Mouse (Mus musculus): ENCODE results near the gene Hoxa9. TPM values are rescaled to one million over a fixed set of nuclear protein-coding genes. Genes with fewer than 3 reads are reported as not detected.

The Hoxa9 gene
- total RNA-seq, 2 experiments from 2014 or later: 3.9 to 6.8 TPM

DNA sequence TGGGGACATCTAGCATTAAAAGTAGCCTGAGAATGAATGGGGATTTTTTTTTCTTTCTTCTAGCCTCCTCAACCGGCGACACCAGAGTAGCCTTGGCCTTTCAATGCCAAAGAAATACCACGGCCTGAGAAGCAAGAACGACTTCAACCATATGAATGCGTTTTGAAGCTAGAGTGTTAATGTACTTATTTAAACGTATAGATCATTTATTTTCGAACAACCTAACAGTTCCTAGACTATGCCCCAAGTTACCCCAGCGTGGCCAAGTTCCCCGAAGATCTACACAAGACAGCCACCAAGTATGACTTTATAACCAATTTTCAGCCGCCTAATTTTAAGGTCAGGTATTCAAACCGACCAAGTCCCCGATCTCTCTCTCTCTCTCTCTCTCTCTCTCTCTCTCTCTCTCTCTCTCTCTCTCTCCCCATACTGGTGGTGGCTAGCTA, 10.0 kb downstream of the Hoxa9 start:
- intact Hi-C loops (cut with DNase I): loop anchor here (5.0 to 10.0 kb wide), 3 partner anchors 349 to 1416 kb away; partner anchors contain the start of gene Hnrnpa2b1
- DNase-seq: no peak

DNA sequence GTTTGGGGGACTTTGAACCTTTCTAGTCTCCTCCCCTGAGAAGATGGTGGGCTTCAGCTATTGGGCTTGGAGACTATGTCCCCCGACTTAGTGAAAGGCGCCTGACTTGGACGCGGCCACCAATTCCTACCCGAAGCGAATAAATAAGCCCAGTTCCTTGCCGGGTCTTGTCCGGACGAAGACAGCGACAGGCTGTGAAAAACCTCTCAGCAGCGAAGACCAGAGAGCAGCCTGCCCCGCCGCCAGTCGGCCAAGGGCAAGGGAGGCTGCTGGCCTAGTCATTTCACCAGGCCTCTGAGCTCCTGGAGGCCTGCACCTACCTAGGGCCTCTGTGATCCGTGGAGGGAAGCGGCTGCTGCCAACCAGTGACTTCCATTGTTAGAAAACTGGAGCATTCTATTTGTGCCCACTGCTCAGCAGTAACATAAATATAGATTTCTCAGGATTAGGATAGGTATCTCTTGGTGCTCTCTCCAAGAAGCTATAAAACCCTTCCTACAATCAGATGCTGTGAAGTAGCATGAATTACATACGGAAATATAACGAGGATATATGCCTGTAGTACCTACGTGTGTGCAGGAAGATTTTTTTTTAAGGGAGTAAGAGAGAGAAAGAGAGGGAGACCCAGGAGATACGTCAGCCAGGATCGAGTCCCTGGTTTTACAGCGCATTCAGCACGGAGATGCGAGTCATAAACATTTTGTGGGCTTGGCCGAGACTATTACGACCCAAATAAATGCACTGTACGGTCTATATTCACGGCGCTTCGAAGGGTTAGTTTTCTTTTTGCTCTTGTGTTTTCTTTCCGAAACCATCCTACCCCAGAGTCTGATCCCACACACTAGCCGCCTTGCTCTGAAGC, 10.7 kb downstream of the Hoxa9 start:
- intact Hi-C loops (cut with DNase I): loop anchor here (5.0 to 10.0 kb wide), 3 partner anchors 348 to 1415 kb away; partner anchors contain the start of gene Hnrnpa2b1
- no peak for DNase-seq

DNA sequence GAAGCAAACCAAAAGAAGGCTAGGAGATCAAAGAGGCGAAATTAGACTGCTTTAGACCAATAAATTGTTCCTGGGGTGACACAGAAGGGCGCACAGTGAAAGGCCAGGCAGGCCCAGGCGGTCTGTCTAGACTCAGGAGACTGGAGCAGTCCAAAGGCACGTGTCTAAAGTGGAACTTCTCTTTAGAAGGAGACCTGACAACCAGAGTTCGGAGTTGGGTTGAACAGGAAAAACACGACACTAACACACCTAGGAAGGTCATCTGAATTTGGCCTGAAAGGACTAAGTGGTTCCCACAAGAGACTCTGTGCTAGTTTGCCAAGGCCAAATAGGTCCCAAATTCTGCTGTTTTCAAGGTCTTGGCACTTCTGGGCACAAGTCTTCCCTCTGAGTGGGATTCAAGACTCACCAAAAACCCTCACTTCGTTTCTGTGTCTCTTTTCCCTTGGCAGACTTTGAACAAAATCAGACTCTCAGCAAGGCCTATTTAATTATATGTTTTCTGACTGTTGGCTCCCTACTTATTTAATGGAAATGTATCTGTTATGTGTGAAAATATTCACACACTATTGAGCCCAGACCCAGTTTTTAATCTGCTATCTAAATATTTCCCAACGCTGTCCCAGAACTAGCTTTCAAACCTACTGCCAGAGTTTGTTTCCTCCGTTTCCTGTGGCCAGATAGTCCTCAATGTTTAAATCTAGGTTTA, 11.5 kb downstream of the Hoxa9 start:
- intact Hi-C loops (cut with DNase I): loop anchor here (10.0 kb wide), 1 partner anchor 835 kb away; no protein-coding TSS in a partner anchor
- DNase-seq: no peak

DNA sequence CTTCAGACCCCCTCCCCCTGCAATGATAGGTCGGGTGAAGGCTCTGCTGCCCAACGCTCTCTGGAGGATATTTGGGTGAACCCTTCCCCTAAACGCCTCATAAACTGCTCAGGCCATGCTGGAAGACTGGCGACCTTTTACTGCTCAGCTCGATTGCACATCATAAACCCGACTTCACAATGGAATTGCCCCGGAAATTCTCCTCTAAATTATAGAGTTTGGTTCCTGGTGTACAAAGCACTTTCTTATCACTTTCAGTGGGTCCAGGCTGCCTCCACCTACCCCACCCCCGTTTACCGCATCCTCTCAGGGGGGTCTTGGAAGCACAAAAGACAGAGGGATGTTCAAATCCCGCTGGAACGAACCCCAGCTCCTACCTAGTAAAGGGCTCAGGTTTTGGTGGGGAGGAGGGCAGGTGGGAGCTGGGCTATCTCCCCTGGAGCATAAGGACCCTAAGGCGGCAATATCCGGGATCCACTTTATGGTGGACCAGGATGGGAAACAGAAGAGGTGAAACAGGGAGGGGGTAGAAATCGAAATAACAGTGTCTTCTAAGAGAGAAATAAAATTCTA, 12.2 kb downstream of the Hoxa9 start:
- DNase-seq: no peak
- intact Hi-C loops (cut with DNase I): loop anchor here (10.0 kb wide), 1 partner anchor 834 kb away; no protein-coding TSS in a partner anchor

DNA sequence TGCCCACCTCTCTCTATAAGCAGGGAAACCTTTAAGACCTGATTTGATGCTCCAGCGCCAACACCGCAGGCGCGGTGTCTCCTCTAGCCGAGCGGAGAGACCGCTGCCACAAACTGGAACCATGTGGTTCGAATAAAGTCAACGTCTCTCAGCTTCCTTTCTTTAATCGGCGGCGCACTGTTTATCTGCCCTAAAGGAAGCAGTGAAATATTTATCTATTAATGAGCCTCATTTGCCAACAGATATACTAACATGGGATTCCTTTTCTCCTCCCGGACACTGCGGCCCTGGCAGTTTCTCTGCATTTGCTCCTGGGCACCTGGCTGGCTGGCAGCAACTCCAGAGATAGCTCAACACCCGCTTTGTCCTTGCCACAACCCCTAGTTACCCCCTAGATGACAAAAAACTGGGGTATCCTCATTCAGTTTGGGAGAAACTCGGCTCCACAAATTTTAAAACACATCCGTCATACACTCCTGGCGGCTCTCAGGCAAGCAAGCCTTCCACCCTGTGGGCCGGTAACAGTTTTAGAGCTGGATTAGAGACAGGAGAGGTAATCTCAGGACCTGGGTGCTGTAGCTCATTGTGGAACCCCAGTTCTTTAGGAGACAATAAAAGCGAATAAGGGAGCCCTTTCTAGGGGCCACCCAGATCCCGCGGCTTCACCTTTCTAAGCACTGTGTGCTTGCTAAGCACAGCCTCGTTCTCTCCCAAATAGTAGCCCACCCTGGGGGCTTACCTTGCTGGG, 12.8 kb downstream of the Hoxa9 start:
- intact Hi-C loops (cut with DNase I): loop anchor here (10.0 kb wide), 1 partner anchor 833 kb away; no protein-coding TSS in a partner anchor

DNA sequence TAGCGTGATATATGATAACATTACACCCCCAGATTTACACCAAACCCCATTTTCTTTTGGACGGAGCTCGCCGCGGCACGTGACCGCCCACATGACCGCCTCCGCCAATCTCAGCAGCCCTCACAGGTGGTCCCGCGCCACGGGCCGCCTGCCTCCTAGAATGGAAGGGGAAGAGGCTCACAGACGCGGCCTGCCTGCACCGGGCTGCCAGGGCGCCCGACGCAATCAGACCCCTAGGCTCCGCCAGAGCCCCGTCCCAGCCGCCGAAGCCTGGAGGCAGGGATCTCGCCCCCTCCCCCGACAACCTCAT, 13.5 kb downstream of the Hoxa9 start:
- peak; percentile 74 to 77 for DNase-seq
- intact Hi-C loops (cut with DNase I): loop anchor here (10.0 kb wide), 1 partner anchor 833 kb away; no protein-coding TSS in a partner anchor

More for the DNA sequence above, 12.8 kb downstream of the Hoxa9 start:
- DNase-seq: no peak

DNA sequence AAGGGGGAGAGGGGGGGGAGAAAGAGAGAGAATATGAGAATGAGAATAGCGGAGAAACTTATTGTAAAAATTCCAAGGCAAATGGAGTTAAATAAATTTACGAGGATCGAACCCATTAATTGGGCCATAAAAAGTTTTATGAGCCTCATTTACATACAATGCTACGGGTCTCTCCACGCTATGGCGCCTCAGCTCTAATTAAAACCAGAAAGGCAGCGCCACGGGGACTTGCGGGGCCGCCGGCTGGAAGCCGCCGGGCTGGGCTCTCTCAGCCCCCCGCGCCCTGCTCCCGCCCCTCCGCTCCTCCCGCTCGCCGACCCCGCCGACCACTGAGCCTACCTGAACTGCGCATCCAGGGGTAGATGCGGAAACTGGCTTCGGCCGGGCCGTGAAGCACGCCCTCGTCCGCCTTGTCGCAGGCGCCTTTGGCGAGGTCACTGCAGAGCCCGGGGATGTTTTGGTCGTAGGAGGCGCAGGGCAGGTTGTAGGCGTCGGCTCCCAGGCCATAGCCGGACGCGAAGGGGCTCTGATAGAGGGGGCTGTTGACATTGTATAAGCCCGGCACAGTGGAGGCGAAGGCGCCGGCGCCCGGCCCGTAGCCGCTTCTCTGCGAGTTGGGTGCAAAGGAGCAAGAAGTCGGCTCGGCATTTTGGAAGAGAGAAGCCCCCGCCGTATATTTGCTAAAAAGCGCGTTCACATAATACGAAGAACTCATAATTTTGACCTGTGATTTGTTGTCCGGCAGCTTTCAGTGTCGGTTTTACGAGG, 14.0 kb downstream of the Hoxa9 start:
- DNase-seq: peak in 1 of 2 experiments; percentile 47
- intact Hi-C loops (cut with DNase I): loop anchor here (10.0 kb wide), 1 partner anchor 832 kb away; no protein-coding TSS in a partner anchor

DNA sequence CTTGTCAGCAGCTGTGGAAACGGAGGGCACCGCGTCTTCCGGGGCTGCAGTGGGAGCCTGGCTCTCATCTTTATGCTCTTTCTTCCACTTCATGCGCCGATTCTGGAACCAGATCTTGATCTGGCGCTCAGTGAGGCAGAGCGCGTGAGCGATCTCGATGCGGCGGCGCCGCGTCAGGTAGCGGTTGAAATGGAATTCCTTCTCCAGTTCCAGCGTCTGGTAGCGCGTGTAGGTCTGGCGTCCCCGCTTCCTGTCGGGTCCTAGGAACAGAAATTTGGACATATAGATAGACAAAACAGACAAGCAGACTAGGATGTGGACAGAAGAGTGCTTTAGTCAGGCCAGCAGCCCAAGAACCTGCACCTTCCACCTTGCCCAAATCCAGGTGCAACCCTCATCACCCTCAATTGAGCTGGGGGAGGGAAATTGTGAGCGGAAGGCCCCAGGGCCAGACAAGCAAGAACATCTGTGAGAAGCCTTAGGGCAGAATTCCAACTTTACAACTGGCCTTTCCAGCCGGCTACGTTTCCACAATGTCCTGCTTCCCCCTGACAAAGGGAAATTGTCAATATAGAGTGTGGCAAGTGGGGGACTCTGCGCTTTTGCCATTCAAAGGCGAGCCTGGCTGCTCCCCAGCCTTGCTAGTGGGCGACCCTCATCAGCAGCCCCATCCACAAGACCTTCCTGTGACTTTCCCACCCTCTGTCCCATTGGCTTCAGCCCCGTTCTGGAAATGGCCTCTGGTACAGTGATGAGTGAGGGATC, 14.9 kb downstream of the Hoxa9 start:
- intact Hi-C loops (cut with DNase I): loop anchor here (10.0 kb wide), 1 partner anchor 831 kb away; no protein-coding TSS in a partner anchor
- no peak for DNase-seq

DNA sequence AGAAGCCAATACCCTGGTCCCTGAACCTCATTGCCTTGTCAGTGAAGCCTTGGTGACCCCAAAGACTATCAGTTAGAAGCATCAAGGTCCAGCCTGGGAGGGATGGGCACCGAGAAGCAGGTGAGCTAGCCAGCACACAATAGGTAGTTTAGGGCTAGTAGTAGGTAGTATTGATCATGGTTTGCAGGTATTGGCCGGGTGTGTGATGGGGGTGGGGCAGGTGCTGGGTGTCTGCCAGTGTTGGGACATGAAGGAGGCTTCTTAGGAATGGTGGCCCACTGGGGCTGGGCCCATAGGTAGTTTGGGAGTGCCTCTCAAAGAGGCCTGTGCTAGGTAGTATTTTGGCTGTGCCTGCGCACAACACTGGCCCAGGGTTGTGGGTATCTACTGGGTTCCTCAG, 15.8 kb downstream of the Hoxa9 start:
- no peak for DNase-seq
- intact Hi-C loops (cut with DNase I): loop anchor here (10.0 kb wide), 1 partner anchor 830 kb away; no protein-coding TSS in a partner anchor

DNA sequence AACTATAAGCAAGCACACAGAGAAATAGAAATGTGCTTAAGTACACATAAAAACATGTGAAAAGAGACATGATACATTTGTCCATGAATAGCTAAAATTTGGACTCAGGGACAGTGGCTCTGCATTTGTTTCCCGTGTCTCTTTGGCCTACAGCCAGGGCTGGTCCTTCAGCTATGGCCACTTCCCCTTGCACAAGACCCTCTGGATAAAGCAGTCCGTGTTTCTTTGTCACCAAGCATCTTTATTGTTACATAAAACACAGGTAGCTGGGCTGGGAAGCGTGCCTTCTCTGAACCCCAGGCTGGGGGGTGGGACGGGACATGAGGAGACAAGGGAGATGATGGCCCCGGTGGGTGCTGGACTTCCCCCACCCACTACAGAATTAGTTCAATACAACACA, 16.6 kb downstream of the Hoxa9 start:
- intact Hi-C loops (cut with DNase I): loop anchor here (10.0 kb wide), 1 partner anchor 829 kb away; no protein-coding TSS in a partner anchor
- no peak for DNase-seq

DNA sequence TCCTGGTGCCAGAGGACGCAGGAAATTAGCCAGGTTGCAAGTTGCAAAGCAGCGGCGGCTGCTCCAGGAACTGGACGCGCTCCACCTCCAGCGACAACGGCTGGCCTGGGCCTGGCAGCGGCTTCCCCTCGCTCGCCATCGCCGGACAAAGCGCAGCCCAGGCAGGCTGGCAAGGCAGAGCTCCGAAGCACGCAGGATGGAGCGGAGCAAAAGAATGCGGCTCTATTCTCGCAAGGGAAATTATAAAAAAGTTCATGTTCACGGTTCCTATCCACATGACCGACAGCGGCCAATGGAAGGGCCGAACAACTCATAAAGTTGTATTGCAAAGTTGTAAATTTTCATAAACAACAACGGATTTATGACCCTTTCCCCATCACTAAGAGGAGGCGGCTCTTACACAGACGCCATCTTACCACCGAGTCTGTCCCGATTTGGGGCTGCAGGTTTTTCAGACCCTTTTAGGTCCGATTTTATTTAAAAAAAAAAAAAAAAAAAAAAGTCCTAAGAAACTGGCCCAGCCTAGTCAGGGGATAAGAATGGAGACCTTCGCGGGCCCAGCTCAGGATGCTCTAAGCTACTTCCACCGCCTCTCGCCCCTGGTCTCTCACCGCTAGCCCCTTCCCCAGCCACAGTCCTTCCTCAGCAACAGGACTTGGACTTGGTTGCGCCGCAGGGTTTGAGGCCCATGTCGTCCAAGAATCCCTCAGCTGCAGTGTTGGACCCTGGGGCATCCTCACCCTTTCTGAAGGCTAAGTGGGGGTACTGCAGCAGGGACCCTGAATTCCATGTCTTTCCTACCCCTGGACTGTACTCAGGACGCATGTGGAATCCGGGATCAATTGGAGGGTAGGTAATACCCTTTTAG, 17.5 kb downstream of the Hoxa9 start, which contains the start of the genes Hoxa3 and Gm28308:
Gene Hoxa3, minus strand, starts transcription at position 218 of the 868 bp plus-strand sequence.
Gene Gm28308, minus strand, starts transcription at position 221 of the 868 bp plus-strand sequence.
- intact Hi-C loops (cut with DNase I): loop anchor here (10.0 kb wide), 1 partner anchor 829 kb away; no protein-coding TSS in a partner anchor

DNA sequence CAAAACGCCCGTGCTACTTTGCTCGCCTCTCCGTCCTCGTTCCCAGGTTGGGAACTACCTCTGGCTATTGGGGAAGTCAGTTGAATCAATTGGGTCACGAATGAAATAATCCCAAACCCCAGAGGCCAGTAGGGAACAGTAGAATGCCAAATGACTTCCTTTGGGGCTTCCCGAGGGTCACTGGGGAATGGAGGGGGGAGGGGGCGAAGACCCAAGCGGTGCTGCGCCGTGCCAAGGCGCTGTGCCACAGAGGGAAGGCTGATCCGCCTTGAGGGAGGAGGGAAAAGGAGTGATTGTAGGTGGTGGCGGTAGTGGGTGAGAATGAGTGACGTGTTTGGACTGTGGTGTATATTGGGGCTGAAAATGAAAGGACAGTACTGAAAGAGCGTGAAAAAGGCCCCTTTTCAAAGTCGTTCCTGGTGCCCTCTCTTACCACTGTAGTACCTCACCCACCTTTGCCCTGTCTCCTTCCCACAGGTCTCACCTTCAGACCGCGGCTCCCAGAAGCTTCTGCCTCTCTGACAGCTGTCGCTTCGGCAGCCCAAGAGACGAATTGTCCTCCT, 18.3 kb downstream of the Hoxa9 start:
- DNase-seq: peak in 1 of 2 experiments; percentile 41
- intact Hi-C loops (cut with DNase I): loop anchor here (10.0 kb wide), 1 partner anchor 828 kb away; no protein-coding TSS in a partner anchor

More for the DNA sequence above, 17.5 kb downstream of the Hoxa9 start, which contains the start of the genes Hoxa3 and Gm28308:
- peak; percentile 64 to 71 for DNase-seq

DNA sequence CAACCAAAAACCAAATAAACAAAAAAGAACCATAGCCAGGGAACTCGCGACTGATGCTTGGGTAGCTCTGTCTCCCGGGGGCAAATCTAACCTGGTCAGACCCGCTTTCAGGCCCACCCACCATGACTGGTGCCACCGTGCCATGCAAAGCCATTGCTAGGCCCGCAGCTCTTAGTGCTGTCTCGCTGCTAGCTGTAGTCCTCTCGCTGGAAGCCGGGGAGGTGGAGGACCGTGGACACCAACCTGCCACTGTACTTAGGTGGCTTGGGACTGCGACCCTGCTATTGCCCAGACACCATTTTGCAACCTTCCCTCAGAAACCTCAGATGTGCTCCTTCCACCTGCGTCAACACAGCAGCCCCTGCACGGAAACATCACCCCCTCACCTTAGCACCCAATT, 18.9 kb downstream of the Hoxa9 start:
- DNase-seq: peak in 1 of 2 experiments; percentile 32

DNA sequence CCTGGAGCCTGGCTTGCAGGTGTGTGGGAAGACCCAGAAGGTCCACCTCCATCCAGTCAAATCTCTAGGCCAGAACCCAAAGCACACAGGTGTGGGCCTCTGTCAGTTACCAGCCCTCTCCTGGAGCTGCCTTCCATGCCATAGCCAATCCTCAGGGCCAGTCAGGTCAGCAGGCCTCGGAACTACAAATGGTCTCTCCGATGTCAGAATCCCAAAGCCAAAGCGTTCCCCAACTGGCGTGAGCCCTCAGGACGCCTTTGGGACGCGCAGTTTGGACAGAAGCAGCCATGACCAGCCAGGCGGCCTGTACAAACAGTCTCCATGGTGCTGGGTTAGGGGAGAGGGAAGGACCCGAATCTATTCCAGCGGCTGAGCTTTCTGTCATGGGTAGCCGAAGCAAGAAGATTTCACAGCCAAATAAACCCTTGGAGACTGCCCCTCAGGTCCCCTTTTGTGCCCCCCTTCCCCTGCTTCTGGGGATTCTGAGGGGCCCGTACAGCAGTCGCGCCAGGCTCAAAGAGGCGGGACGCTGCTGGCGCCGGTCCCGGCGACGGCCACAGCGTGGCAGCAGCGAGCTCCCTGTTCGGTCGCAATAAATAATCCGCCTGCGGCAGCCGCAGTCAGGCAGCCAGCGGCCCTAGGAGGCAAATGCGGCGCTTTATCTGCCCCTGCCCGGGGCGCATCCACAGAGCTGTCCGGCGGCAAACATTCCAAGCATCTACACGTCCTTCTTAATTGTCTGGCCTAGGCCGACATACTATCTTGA, 19.5 kb downstream of the Hoxa9 start:
- DNase-seq: peak; percentile 63 to 73
- intact Hi-C loops (cut with DNase I): loop anchor here (10.0 kb wide), 1 partner anchor 827 kb away; no protein-coding TSS in a partner anchor

More for the DNA sequence above, 18.9 kb downstream of the Hoxa9 start:
- intact Hi-C loops (cut with DNase I): loop anchor here (10.0 kb wide), 1 partner anchor 827 kb away; no protein-coding TSS in a partner anchor

DNA sequence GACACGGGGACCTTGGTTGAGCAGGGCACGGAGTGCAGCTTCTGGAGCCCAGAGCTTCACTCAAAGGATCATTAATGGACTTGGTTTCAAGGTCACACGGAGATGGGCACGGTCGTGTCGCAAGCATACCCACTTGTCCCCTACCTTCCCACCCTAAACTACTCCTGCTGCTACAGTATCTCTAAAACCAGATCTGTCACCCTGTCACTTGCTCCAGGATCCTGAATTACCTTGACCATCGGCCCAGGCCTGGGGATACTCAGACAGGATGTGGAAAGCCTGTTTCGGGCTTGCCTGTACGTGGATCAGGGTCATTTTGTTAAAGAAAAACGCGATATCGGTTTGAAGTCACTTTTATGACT, 21.2 kb downstream of the Hoxa9 start:
- intact Hi-C loops (cut with DNase I): loop anchor here (5.0 to 10.0 kb wide), 3 partner anchors 47 to 825 kb away; partner anchors contain the start of gene Hoxa2
- no peak for DNase-seq

Measured in gastrocnemius, postnatal 36 days (tissue).